Mouse (Mus musculus) forebrain, embryonic 14.5 days (tissue): ENCODE measurements at regions not wholly inside any gene's neighbourhood (a gene's known extent, or its start where the extent isn't known, plus 50 kb on each side); places are given as distances from the start of the nearest gene placed in this dataset.
"Not testable (repeated sequence)": the region's sequence is repeated elsewhere in the genome, so short reads cannot be mapped to it uniquely, and the experiment has no call there.

Source experiments
- ATAC-seq: fragments of 200-750 bp; cut with Nextera tagmentation; 2 replicates; pipeline ENCODE4 v1.8.0; 2017; ENCODE audit warnings: mild to moderate bottlenecking, moderate library complexity
- DNase-seq: peaks from one replicate; pipeline ENCODE4 v3.0.0-alpha.2; 2015; ENCODE audit warnings: low spot score
- H3K27ac ChIP-seq: fragments of 300-500 bp; sonication (generic); 2 replicates; pipeline ENCODE4 v1.5.1; 2014; ENCODE audit warnings: low read depth, mild to moderate bottlenecking, control low read depth, low read length, moderate library complexity
- H3K27me3 ChIP-seq: fragments of 300-500 bp; sonication (generic); replicated peaks from 2 replicates; pipeline ENCODE4 v1.6.1; 2014; ENCODE audit warnings: low read length, control low read depth, mixed read lengths; ENCODE audit not compliant: control insufficient read depth, insufficient read depth
- H3K36me3 ChIP-seq: fragments of 300-500 bp; sonication (generic); 2 replicates; pipeline ENCODE4 v1.6.1; 2014; ENCODE audit warnings: low read length, control low read depth; ENCODE audit not compliant: control insufficient read depth, insufficient read depth
- H3K4me1 ChIP-seq: fragments of 300-500 bp; sonication (generic); 2 replicates; pipeline ENCODE4 v1.6.1; 2014; ENCODE audit warnings: antibody characterized with exemption, low read length, control low read depth; ENCODE audit not compliant: control insufficient read depth, insufficient read depth
- H3K4me2 ChIP-seq: fragments of 300-500 bp; sonication (generic); 2 replicates; pipeline ENCODE4 v1.6.1; 2014; ENCODE audit warnings: mild to moderate bottlenecking, control low read depth, low read length
- H3K4me3 ChIP-seq: fragments of 300-500 bp; sonication (generic); 2 replicates; pipeline ENCODE4 v1.5.1; 2014; ENCODE audit warnings: low read depth, low read length, control low read depth
- H3K9ac ChIP-seq: fragments of 300-500 bp; sonication (generic); 2 replicates; pipeline ENCODE4 v1.6.1; 2014; ENCODE audit warnings: mild to moderate bottlenecking, low read length, control low read depth, moderate library complexity
- H3K9me3 ChIP-seq: fragments of 300-500 bp; sonication (generic); replicated peaks from 2 replicates; pipeline ENCODE4 v1.6.1; 2016; ENCODE audit warnings: low read length, control low read depth, mixed read lengths; ENCODE audit not compliant: control insufficient read depth
- WGBS: fragments of 180-500 bp; shearing (Covaris S2); extraction: QIAGEN DNeasy Blood & Tissue Kit; methylation state at CpG from one replicate; pipeline ENCODE4 v1.1.7; 2014; 5-methylcytosine and 5-hydroxymethylcytosine counted together

DNA sequence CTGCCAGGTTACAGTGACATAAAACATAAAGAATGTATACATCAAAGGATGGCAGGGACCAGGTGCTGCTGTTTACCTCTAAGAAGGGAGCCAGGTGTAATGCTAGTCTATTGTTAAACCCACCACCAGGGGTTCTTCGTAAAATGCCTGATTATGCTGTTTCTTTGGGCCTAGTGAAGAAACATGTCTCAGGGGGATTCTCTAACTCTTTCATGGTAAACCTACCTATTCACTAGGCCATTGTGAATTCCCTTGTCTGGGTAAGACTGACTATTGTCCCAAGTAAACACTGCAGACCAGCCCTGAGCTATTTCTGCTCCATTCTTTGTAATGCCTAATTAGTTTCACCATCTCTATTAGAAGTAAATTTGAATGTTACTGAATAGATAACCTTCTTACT, 194.3 kb upstream of the Tmem47 start:
- H3K27me3 ChIP-seq, H3K27ac ChIP-seq, ATAC-seq, H3K9ac ChIP-seq, H3K36me3 ChIP-seq, H3K9me3 ChIP-seq, H3K4me1 ChIP-seq, DNase-seq, H3K4me3 ChIP-seq, H3K4me2 ChIP-seq: not testable (repeated sequence)
- 48% methylated on average over 1 of the region's 1 CpGs for WGBS

DNA sequence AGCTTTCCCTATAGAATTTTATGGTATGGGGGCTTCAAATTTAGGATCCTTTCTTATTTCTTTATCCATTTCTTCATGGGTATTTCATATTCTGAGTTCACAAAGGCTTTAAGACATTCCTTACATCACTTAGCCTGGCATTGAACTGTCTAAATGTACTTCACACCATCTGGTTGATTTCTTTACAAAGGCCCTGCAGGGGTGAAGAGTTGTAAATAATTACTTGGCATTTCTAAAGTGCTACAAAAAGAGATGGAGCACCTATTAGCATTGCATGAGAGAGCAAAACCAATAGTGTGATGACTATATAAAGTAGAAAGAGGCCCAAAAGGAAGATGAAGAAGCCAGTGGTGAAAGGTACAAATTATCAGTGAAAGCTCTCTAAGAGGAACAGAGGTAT, 169.0 kb upstream of the Tmem47 start:
- H3K27me3 ChIP-seq, result no peaks in the 10 kb centered on the region
- no peak overlapping the region for H3K9ac ChIP-seq
- no peak overlapping the region for H3K27ac ChIP-seq
- no peaks in the 10 kb centered on the region for H3K9me3 ChIP-seq
- H3K4me1 ChIP-seq, result no peaks in the 10 kb centered on the region
- no peak overlapping the region for H3K4me3 ChIP-seq
- ATAC-seq (no peak), DNase-seq (peak; percentile 28)
- H3K4me2 ChIP-seq, result no peak overlapping the region
- no peaks in the 10 kb centered on the region for H3K36me3 ChIP-seq

DNA sequence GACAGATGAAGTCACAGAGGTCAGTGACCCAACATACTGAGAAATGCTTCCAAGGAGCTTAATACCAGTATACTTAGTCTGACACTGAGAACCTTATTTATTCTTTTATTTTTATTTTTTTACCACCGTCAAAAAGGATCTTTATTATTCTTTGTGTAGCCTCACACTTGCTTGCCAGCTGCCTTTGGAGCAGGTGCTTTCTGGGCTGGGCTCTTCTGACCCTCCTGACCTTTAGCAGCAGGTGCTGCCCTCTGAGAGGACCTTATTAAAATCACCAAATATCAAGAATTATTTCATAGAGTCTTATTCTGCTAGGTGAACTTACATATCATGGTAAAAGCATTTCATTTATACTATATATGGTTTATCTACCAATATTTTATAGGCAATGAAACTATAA, 137.8 kb upstream of the Tmem47 start:
- no peak overlapping the region for H3K4me3 ChIP-seq
- H3K27ac ChIP-seq, result no peak overlapping the region
- H3K9ac ChIP-seq, result no peak overlapping the region
- H3K36me3 ChIP-seq, result no peaks in the 10 kb centered on the region
- no peaks in the 10 kb centered on the region for H3K9me3 ChIP-seq
- ATAC-seq (no peak), DNase-seq (no peak)
- no peaks in the 10 kb centered on the region for H3K27me3 ChIP-seq
- no peaks in the 10 kb centered on the region for H3K4me1 ChIP-seq
- H3K4me2 ChIP-seq, result no peak overlapping the region
- 64% methylated on average over 1 of the region's 1 CpGs for WGBS
